In the genomic region with DNA sequence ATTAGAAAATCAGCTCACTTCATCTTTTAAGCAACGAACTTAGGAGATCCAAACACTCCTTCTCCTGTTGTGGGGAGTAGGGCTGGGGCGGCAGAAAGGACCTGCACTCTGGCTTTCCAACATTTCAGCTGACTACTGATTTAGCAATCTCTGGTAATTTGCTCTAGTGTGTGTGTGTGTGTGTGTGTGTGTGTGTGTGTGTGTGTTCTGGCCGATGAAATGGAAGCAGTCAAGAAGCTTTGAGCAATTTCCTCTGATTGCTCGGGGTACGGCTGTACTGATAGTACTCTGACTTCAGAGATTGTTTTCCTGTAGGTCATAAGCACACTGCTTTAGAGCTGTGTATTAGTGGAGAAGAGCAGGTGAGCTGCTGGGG, we compare ENCODE assay signal across 14 mouse cellular contexts. TPM values are rescaled to one million over a fixed set of nuclear protein-coding genes. Genes with fewer than 3 reads are reported as not detected.
DNase-seq lines count a peak whose midpoint lies in the region; ATAC-seq and TF ChIP-seq lines count a peak whose summit lies in the region.
"Had no signal": no experiment of that assay in that cellular context is flagged by ENCODE, and none has a peak within 500 bp of the region (broad histone marks: within the 10 kb centered on the region; RNA-seq: fewer than 3 reads in every experiment).

No protein-coding gene starts in this region.

- H3K27ac ChIP-seq in gastrocnemius, adult 2 months: peak overlapping the region; percentile 64
- peak overlapping the region; percentile 8; the same call in 1 of the 2 replicates for H3K27ac ChIP-seq in bone marrow macrophage, adult 2 months (ENCODE audit: insufficient read depth, low read depth, low read length)
- H3K27ac ChIP-seq in lung, postnatal 0 days (ENCODE audit: low read length): peak overlapping the region; percentile 69; the same call in 1 of the 2 replicates
- H3K27ac ChIP-seq: forebrain, embryonic 15.5 days; macrophage had no signal

- 42% methylated on average over 5 of the region's 5 CpGs for WGBS in lung, postnatal 0 days

- no peak for TF ChIP-seq CTCF in gastrocnemius, adult 2 months (IDR thresholded peaks at IDR 0.05)
- no peak for TF ChIP-seq CTCF in bone marrow macrophage, adult 2 months (IDR thresholded peaks at IDR 0.05; ENCODE audit: low read depth, low read length)
- TF ChIP-seq CTCF in lung, postnatal 0 days (IDR thresholded peaks at IDR 0.05): no peak

- ATAC-seq in lung, postnatal 0 days: peak; percentile 79
- ATAC-seq: forebrain, embryonic 15.5 days; intestine, postnatal 0 days had no signal

- no peaks in the 10 kb centered on the region for H3K27me3 ChIP-seq in lung, postnatal 0 days (replicated peaks; ENCODE audit: insufficient read depth, low read length)
- H3K27me3 ChIP-seq: forebrain, embryonic 15.5 days had no signal

- no peak overlapping the region for H3K9ac ChIP-seq in lung, postnatal 0 days (replicated peaks; ENCODE audit: low read depth)
- H3K9ac ChIP-seq: forebrain, embryonic 15.5 days had no signal

- H3K36me3 ChIP-seq in lung, postnatal 0 days (ENCODE audit: insufficient read depth, low read length): no peaks in the 10 kb centered on the region

- H3K4me3 ChIP-seq in gastrocnemius, adult 2 months: no peak overlapping the region
- H3K4me3 ChIP-seq in bone marrow macrophage, adult 2 months (ENCODE audit: insufficient read depth, low read length): no peak overlapping the region
- H3K4me3 ChIP-seq in lung, postnatal 0 days (ENCODE audit: low read depth, low read length): no peak overlapping the region
- H3K4me3 ChIP-seq: forebrain, embryonic 15.5 days; myocyte had no signal

- H3K4me2 ChIP-seq in lung, postnatal 0 days (replicated peaks; ENCODE audit: low read depth, low read length): no peak overlapping the region
- H3K4me2 ChIP-seq: forebrain, embryonic 15.5 days had no signal

- no peaks in the 10 kb centered on the region for H3K9me3 ChIP-seq in lung, postnatal 0 days (ENCODE audit: low read length)
- H3K9me3 ChIP-seq: forebrain, embryonic 15.5 days had no signal

- H3K4me1 ChIP-seq in bone marrow macrophage, adult 2 months (ENCODE audit: control insufficient read depth, insufficient read depth, low read length): peaks cover 24% of the 10 kb centered on the region
- no peaks in the 10 kb centered on the region for H3K4me1 ChIP-seq in lung, postnatal 0 days (ENCODE audit: insufficient read depth, low read depth, low read length)
- H3K4me1 ChIP-seq: forebrain, embryonic 15.5 days had no signal

- no peak for TF ChIP-seq EP300 in lung, postnatal 0 days (IDR thresholded peaks at IDR 0.05)

- intact Hi-C loops in gastrocnemius, adult 2 months (cut with DNase I): no loop called here
- intact Hi-C loops in gastrocnemius, postnatal 36 days (cut with DNase I): loop anchor here (5.0 to 10.0 kb wide), 2 partner anchors 47 to 135 kb away; no protein-coding TSS in a partner anchor

- no peak for DNase-seq in gastrocnemius, adult 2 months
- no peak for DNase-seq in gastrocnemius, postnatal 36 days
- DNase-seq in kidney, postnatal 14 days: peak; percentile 13
- DNase-seq in kidney, adult 11 months: no peak
- peak; percentile 65 for DNase-seq in lung, postnatal 0 days (ENCODE audit: low spot score)
- DNase-seq in retina, postnatal 1 day: no peak
- DNase-seq in T-cell, adult 2 months (ENCODE audit: low spot score): no peak
- DNase-seq: thymus, postnatal 25 days had no signal

- TF ChIP-seq POLR2A in bone marrow macrophage, adult 2 months (IDR thresholded peaks at IDR 0.05; ENCODE audit: borderline replicate concordance, low read depth, low read length): no peak

RNA-seq across cellular contexts. Expression of a gene that starts 53.5 kb away (rescaled TPM):
- total RNA-seq in gastrocnemius, adult 2 months (2021): under 1 TPM in 1 of 2 experiments, not detected in 1; 0.03 TPM
- not detected for total RNA-seq in gastrocnemius, postnatal 36 days (2021)
- polyA plus RNA-seq in bone marrow macrophage, adult 2 months (2012; ENCODE audit: insufficient read depth, insufficient read length, missing spikeins): not detected in 2 replicates
- 0.06 and 0.08 TPM in 2 replicates for polyA plus RNA-seq in lung, postnatal 0 days (2015; fragmentation: Nextera tagmentation; extraction: Ambion mirVana)
- total RNA-seq: liver, adult 2 months had no signal
- polyA plus RNA-seq: macrophage had no signal

Comparison
In these comparisons a context has a peak if more than half of its experiments do, and no peak if none do; other contexts are left out.
1. DNase-seq: peak in kidney, postnatal 14 days (single experiment) and lung, postnatal 0 days (single experiment); none in gastrocnemius, adult 2 months (single experiment), gastrocnemius, postnatal 36 days (0 of 2), kidney, adult 11 months (single experiment), retina, postnatal 1 day (single experiment) and T-cell, adult 2 months (single experiment).
2. H3K27ac ChIP-seq: peak in every context shown above with its lines; median percentile 69 in lung, postnatal 0 days; 64 in gastrocnemius, adult 2 months; 8 in bone marrow macrophage, adult 2 months.